Mouse (Mus musculus) heart, adult 2 months (tissue): ENCODE results near the gene Pdcd4. TPM values are rescaled to one million over a fixed set of nuclear protein-coding genes. Genes with fewer than 3 reads are reported as not detected.
"Not testable (repeated sequence)": the region's sequence is repeated elsewhere in the genome, so short reads cannot be mapped to it uniquely, and the experiment has no call there.

ENCODE experiments used
- DNase-seq, 2 experiments: peaks; one replicate each; pipeline ENCODE4 v3.0.0; 2021
- H3K27ac ChIP-seq: fragments of 200-600 bp; 2 replicates; pipeline ENCODE4 v1.8.1; 2022
- H3K27me3 ChIP-seq: fragments of 200-500 bp; 2 replicates; pipeline ENCODE4 v1.6.1; 2012; ENCODE audit warnings: mild to moderate bottlenecking, low read length, inconsistent platforms, mixed read lengths; ENCODE audit not compliant: control insufficient read depth, insufficient read depth
- H3K36me3 ChIP-seq: fragments of 200-500 bp; 2 replicates; pipeline ENCODE4 v1.6.1; 2012; ENCODE audit warnings: low read length, inconsistent platforms; ENCODE audit not compliant: control insufficient read depth, insufficient read depth
- H3K4me1 ChIP-seq: fragments of 200-500 bp; 2 replicates; pipeline ENCODE4 v1.6.1; 2011; ENCODE audit warnings: low read length; ENCODE audit not compliant: control insufficient read depth, insufficient read depth
- H3K4me3 ChIP-seq: fragments of 200-600 bp; 2 replicates; pipeline ENCODE4 v1.8.1; 2022
- H3K79me2 ChIP-seq: fragments of 200-500 bp; replicated peaks from 2 replicates; pipeline ENCODE4 v1.6.1; 2012; ENCODE audit warnings: mild to moderate bottlenecking, inconsistent platforms, low read length, moderate library complexity, mixed read lengths; ENCODE audit not compliant: control insufficient read depth, insufficient read depth
- H3K9ac ChIP-seq: fragments of 200-500 bp; 2 replicates; pipeline ENCODE4 v1.6.1; 2012; ENCODE audit warnings: low read depth, mild to moderate bottlenecking, control low read depth, inconsistent platforms, low read length, mixed read lengths
- CTCF ChIP-seq: fragments of 200-600 bp; IDR thresholded peaks from 2 replicates; pipeline ENCODE4 v1.8.1; 2022; ENCODE audit warnings: antibody characterized with exemption, mild to moderate bottlenecking, moderate library complexity
- EP300 ChIP-seq: fragments of 200-500 bp; IDR thresholded peaks from 2 replicates; pipeline ENCODE4 v1.6.1; 2011; ENCODE audit warnings: low read depth, low read length, control low read depth; ENCODE audit not compliant: insufficient read depth
- POLR2A ChIP-seq: fragments of 200-500 bp; IDR thresholded peaks from 2 replicates; pipeline ENCODE4 v1.6.1; 2011; ENCODE audit warnings: mild to moderate bottlenecking, low read depth, low read length, control low read depth; ENCODE audit not compliant: insufficient read depth
- WGBS: fragments of 180-500 bp; shearing (Covaris S2); methylation state at CpG from one replicate; pipeline ENCODE4 v1.1.7; 2018; 5-methylcytosine and 5-hydroxymethylcytosine counted together
- intact Hi-C: fragments of 180-260 bp; cut with DNase I; formaldehyde crosslinking; loops from one replicate; pipeline ENCODE4 v1.15.1; 2025
- polyA plus RNA-seq: library from polyadenylated mRNA; depleted of rRNA; stranded (reverse); fragments of >200 nt; gene quantifications from 2 replicates; pipeline ENCODE4 v1.2.3, GENCODE M21; 2012
- total RNA-seq, 2 experiments: library from RNA; stranded (reverse); gene quantifications; 2 replicates each; pipeline ENCODE4 v1.2.3; 2021

Pdcd4 gene
- total and polyA plus RNA-seq, 3 experiments: 4.2 to 22.9 (median 21.1) TPM

DNA sequence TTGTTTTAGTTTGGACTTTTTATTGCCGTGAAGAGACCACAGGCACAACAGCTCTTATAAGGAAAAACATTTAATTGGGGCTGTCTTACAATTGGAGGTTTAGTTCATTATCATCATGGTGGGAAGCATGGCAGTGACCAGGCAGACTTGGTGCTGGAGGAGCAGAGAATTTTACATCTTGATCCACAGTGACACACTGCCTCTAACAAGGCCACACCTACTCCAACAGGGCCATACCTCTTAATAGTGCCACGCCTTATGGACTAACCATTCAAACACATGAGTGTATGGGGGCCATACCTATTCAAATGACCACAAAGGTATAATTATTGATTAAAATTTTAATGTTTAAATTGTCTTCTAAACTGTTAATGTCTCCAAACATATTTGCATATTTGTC is 65.5 kb downstream of the Pdcd4 start:
- Histone ChIP-seq H3K4me1 (no peaks in the 10 kb centered on the region), H3K79me2 (no peaks in the 10 kb centered on the region; the same call in 1 of the 2 replicates), H3K4me3 (no peak overlapping the region), H3K36me3 (no peaks in the 10 kb centered on the region; the same call in 1 of the 2 replicates), H3K27me3 (no peaks in the 10 kb centered on the region), H3K9ac (no peak overlapping the region), H3K27ac (no peak overlapping the region)
- TF ChIP-seq POLR2A: no peak
- no peak for TF ChIP-seq CTCF
- no peak for TF ChIP-seq EP300
- DNase-seq: no peak
- intact Hi-C loops: no loop called here
- WGBS: 96% methylated on average over 2 of the region's 2 CpGs

DNA sequence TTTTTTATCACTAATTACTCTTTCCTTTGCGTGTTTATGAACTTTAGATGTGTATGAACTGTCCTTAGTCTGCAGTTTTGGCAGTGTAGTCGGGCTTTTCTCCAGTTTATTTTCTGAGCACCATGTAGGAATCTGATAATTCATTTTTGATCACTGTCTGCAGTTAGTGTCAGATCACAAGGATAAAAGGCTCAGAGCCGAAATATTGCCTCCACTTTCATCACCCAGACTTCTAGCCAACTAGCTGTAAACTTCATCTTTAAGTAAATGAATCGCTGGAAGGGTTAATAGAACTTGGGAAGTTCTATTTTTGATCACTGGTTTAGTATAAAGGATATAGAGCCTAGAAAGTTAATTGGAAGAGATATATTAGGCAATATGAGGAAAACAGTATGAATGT is 70.5 kb downstream of the Pdcd4 start:
- no peaks in the 10 kb centered on the region; the same call in 1 of the 2 replicates for H3K79me2 ChIP-seq
- H3K4me1 ChIP-seq: no peaks in the 10 kb centered on the region
- no peak overlapping the region for H3K9ac ChIP-seq
- no peak for DNase-seq
- no peaks in the 10 kb centered on the region for H3K36me3 ChIP-seq
- H3K27ac ChIP-seq: no peak overlapping the region
- 87% methylated on average over 4 of the region's 4 CpGs for WGBS
- intact Hi-C loops: no loop called here
- H3K4me3 ChIP-seq: no peak overlapping the region
- no peaks in the 10 kb centered on the region for H3K27me3 ChIP-seq
- TF ChIP-seq POLR2A (no peak), EP300 (no peak), CTCF (no peak)

DNA sequence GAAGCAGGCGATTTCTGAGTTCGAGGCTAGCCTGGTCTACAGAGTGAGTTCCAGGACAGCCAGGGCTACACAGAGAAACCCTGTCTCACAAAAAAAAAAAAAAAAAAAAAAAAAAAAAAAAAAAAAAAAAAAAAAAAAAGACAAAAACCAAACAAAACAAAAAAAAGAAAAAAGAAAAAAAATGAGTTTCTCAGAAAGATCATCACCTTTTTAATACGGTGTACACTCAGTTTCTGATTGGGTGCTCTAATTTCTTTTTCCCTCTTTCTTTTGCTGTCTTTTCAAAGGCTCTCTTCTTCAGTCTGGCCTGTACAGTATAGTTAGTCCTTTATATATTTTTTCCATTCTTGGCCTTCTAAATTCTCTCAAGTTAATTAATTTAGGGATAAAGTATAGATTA is 72.3 kb downstream of the Pdcd4 start:
- H3K4me3 ChIP-seq, H3K27ac ChIP-seq, H3K4me1 ChIP-seq, H3K27me3 ChIP-seq, H3K9ac ChIP-seq, H3K36me3 ChIP-seq, H3K79me2 ChIP-seq, intact Hi-C loops, DNase-seq: not testable (repeated sequence)
- WGBS: 93% methylated on average over 3 of the region's 3 CpGs

DNA sequence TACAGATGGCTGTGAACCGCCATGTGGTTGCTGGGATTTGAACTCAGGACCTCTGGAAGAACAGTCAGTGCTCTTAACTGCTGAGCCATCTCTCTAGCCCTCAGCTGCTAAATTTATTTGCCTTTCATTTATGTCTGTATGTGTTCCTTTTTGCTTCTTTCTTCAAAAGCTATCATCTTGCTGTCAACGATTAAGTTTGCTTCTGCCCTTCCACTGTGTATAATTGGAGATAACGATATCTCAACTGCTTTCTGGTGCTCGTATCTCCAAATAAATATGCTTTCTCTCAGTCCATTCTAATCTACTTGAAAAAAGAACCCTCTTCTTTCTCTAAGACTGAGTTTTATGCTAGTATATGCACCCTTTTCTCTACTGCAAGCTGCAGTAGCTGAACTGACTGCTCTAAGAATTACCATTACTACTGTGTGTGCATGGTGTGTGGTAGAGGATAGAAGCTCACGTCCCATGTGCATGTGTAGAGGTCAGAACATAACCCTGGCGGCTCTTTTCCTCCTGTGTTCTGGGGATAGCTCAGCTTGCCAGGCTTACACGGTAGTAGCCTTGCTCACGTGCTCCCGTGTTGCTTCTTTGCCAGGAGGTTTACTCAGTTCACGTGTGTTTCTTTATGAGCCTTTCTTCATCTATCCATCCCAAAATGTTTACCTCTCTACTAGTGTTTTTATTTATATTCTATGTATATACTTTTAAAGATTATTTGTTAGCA is 73.0 kb downstream of the Pdcd4 start:
- Histone ChIP-seq H3K79me2 (no peaks in the 10 kb centered on the region), H3K4me1 (no peaks in the 10 kb centered on the region), H3K4me3 (no peak overlapping the region), H3K27me3 (no peaks in the 10 kb centered on the region), H3K36me3 (no peaks in the 10 kb centered on the region), H3K9ac (no peak overlapping the region), H3K27ac (no peak overlapping the region)
- TF ChIP-seq EP300 (no peak), POLR2A (no peak), CTCF (no peak)
- 63% methylated on average over 10 of the region's 10 CpGs for WGBS
- no peak for DNase-seq
- intact Hi-C loops: no loop called here

DNA sequence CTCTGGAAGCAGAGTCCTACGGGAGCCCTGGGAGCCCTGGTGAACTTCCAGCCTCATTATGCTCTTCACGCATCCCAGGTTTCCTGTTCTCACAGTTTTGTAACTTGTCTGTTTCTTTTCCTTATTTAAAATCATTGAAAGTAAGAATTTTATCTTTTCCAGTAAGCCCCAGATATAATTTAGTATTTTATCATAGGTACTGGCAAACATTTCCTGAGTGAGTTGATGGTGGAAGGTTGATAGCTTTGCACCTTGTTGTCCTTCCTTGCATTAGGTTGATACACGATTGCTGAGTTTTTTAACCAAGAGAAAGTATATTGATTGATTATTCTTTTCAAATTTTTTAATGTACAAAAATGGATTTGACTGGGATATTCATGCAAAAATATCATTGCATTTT is 77.2 kb downstream of the Pdcd4 start:
- H3K9ac ChIP-seq: no peak overlapping the region
- 64% methylated on average over 3 of the region's 3 CpGs for WGBS

DNA sequence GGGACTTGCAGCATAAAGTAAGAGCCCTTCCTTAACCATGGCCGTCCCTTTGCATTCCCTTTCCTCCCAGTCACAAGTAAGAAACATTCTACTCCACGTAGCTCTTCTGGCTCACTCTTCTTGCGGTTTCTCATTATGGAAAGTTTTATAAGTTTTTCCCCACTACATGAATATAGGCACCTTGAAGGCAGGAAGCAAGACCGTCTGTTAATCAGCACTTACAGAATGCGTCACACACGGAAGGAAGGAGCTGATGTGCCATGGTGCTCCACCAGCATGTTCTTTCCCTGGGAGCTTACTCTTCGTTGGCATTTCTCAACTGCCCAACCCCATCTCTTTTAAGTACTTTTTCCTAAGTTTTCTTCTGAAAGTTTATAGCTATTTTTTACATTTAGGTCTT is 79.9 kb downstream of the Pdcd4 start:
- H3K36me3 ChIP-seq: no peaks in the 10 kb centered on the region
- H3K79me2 ChIP-seq: peaks cover 2% of the 10 kb centered on the region; the same call in 1 of the 2 replicates
- intact Hi-C loops: no loop called here
- H3K4me3 ChIP-seq: no peak overlapping the region
- H3K4me1 ChIP-seq: peaks cover 3% of the 10 kb centered on the region
- TF ChIP-seq CTCF (no peak), EP300 (no peak), POLR2A (no peak)
- H3K27ac ChIP-seq: no peak overlapping the region
- no peak for DNase-seq
- WGBS: 42% methylated on average over 7 of the region's 7 CpGs
- no peaks in the 10 kb centered on the region for H3K27me3 ChIP-seq
- no peak overlapping the region for H3K9ac ChIP-seq

More for the DNA sequence above, 77.2 kb downstream of the Pdcd4 start:
- no peak for DNase-seq
- Histone ChIP-seq H3K79me2 (no peaks in the 10 kb centered on the region), H3K27me3 (no peaks in the 10 kb centered on the region), H3K4me3 (no peak overlapping the region), H3K27ac (no peak overlapping the region), H3K4me1 (peaks cover 3% of the 10 kb centered on the region), H3K36me3 (no peaks in the 10 kb centered on the region)
- intact Hi-C loops: no loop called here
- TF ChIP-seq CTCF (no peak), EP300 (no peak), POLR2A (no peak)
